Mouse (Mus musculus) neural tube, embryonic 13.5 days (tissue): ENCODE results near the gene Caprin1. TPM values are rescaled to one million over a fixed set of nuclear protein-coding genes. Genes with fewer than 3 reads are reported as not detected.

ENCODE experiments used
- ATAC-seq: fragments of 200-750 bp; cut with Nextera tagmentation; 2 replicates; pipeline ENCODE4 v1.8.0; 2017; ENCODE audit warnings: low read depth, mild to moderate bottlenecking, moderate TSS enrichment, moderate library complexity
- H3K27ac ChIP-seq: fragments of 300-500 bp; sonication (generic); replicated peaks from 2 replicates; pipeline ENCODE4 v1.5.1; 2015; ENCODE audit warnings: moderate library complexity, mild to moderate bottlenecking, inconsistent platforms
- H3K27me3 ChIP-seq: fragments of 300-500 bp; sonication (generic); 2 replicates; pipeline ENCODE4 v1.6.1; 2015; ENCODE audit warnings: mild to moderate bottlenecking, inconsistent platforms
- H3K36me3 ChIP-seq: fragments of 300-500 bp; sonication (generic); 2 replicates; pipeline ENCODE4 v1.6.1; 2015; ENCODE audit warnings: mild to moderate bottlenecking, inconsistent platforms
- H3K4me1 ChIP-seq: fragments of 300-500 bp; sonication (generic); replicated peaks from 2 replicates; pipeline ENCODE4 v1.6.1; 2015; ENCODE audit warnings: inconsistent platforms
- H3K4me2 ChIP-seq: fragments of 300-500 bp; sonication (generic); 2 replicates; pipeline ENCODE4 v1.6.1; 2015; ENCODE audit warnings: inconsistent platforms, mild to moderate bottlenecking, moderate library complexity
- H3K4me3 ChIP-seq: fragments of 300-500 bp; sonication (generic); 2 replicates; pipeline ENCODE4 v1.5.1; 2015; ENCODE audit warnings: mild to moderate bottlenecking, inconsistent platforms
- H3K9ac ChIP-seq: fragments of 300-500 bp; sonication (generic); 2 replicates; pipeline ENCODE4 v1.6.1; 2015; ENCODE audit warnings: moderate library complexity, mild to moderate bottlenecking, inconsistent platforms
- H3K9me3 ChIP-seq: fragments of 300-500 bp; sonication (generic); 2 replicates; pipeline ENCODE4 v1.6.1; 2016; ENCODE audit warnings: inconsistent platforms
- WGBS: fragments of 180-500 bp; shearing (Covaris S2); methylation state at CpG from one replicate; pipeline ENCODE4 v1.1.7; 2015; 5-methylcytosine and 5-hydroxymethylcytosine counted together
- polyA plus RNA-seq: library from polyadenylated mRNA; unstranded; fragments of >200 nt; fragmentation: Nextera tagmentation; extraction: Ambion mirVana; gene quantifications from 2 replicates; pipeline ENCODE4 v1.2.1, GENCODE M21; 2015

Gene Caprin1
- 412 and 425 TPM in 2 replicates for polyA plus RNA-seq

- under 1% methylated on average over 33 of the region's 33 CpGs for WGBS
- Histone ChIP-seq H3K9me3 (no peaks in the 10 kb centered on the region), H3K4me1 (peaks cover 32% of the 10 kb centered on the region), H3K27me3 (no peaks in the 10 kb centered on the region), H3K4me3 (peak within 1 kb of the TSS; percentile 79), H3K4me2 (peak within 1 kb of the TSS; percentile 64), H3K27ac (peak within 1 kb of the TSS; percentile 100), H3K36me3 (peaks cover 13% of the 10 kb centered on the region), H3K9ac (peak within 1 kb of the TSS; percentile 96)
- ATAC-seq = peak; percentile 95
Observed at GRCm38 (mm10) chr2:103797491-103798009, at the start of gene Caprin1. Gene Caprin1, minus strand, starts transcription at chr2:103797649.

GRCm38 (mm10) chr2:103846875-103847274, 49.4 kb upstream of the Caprin1 start:
- Histone ChIP-seq H3K36me3 (no peaks in the 10 kb centered on the region), H3K4me2 (no peak overlapping the region), H3K4me3 (no peak overlapping the region), H3K4me1 (no peaks in the 10 kb centered on the region), H3K9me3 (no peaks in the 10 kb centered on the region), H3K27ac (no peak overlapping the region), H3K9ac (no peak overlapping the region), H3K27me3 (no peaks in the 10 kb centered on the region)
- no peak for ATAC-seq
- 94% methylated on average over 1 of the region's 1 CpGs for WGBS

- no peak for ATAC-seq
- Histone ChIP-seq H3K4me1 (no peaks in the 10 kb centered on the region), H3K4me3 (no peak overlapping the region), H3K4me2 (no peak overlapping the region), H3K9me3 (no peaks in the 10 kb centered on the region), H3K27ac (no peak overlapping the region), H3K36me3 (no peaks in the 10 kb centered on the region), H3K9ac (no peak overlapping the region), H3K27me3 (no peaks in the 10 kb centered on the region)
- 89% methylated on average over 4 of the region's 4 CpGs for WGBS
Observed at GRCm38 (mm10) chr2:103846271-103846670, 48.8 kb upstream of the Caprin1 start.

DNA sequence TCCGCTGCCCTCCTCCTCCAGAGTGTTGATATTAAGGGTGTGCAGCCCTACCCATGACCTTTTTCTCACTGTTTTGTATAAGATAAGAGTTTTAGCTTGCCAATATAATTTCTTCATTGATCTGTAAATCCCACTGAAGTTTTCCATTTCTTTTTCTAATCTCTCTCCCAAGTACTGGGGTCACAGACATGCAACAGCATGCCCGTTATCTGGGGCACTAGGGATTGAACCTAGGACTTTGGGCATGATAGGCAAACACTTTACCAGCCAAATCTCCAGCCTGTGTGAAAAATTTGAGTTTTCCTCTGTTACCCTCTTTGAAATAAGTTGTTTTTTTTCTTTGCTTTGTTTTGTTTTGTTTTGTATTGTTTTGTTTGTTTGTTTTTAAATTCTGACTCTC, 46.6 kb upstream of the Caprin1 start:
- H3K4me2 ChIP-seq = no peak overlapping the region

DNA sequence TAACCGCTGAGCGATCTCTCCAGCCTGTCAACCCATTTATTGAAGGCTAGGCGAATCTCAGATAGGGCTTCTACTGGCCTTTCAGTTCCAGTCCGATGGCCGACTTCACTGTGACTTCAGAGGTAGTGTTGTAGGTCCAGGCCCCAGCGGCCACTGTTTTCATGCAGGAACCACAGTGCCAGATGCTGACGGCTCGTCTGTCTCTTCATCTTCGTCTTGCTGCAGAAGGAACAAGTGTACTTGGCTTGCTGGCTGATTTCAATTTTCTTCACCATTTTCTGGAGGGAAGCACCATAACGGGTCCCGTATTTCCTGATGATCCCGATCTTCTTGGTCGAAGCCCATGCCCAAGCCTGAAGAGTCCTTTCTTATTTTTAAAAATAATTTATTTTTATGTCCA, 45.9 kb upstream of the Caprin1 start:
- Histone ChIP-seq H3K27ac (no peak overlapping the region), H3K4me3 (no peak overlapping the region), H3K4me2 (no peak overlapping the region), H3K9ac (no peak overlapping the region), H3K9me3 (no peaks in the 10 kb centered on the region), H3K4me1 (no peaks in the 10 kb centered on the region), H3K27me3 (no peaks in the 10 kb centered on the region), H3K36me3 (no peaks in the 10 kb centered on the region)
- ATAC-seq = no peak
- 92% methylated on average over 13 of the region's 13 CpGs for WGBS

More for the DNA sequence above, 46.6 kb upstream of the Caprin1 start:
- ATAC-seq = no peak
- Histone ChIP-seq H3K36me3 (no peaks in the 10 kb centered on the region), H3K27me3 (no peaks in the 10 kb centered on the region), H3K4me1 (no peaks in the 10 kb centered on the region), H3K27ac (no peak overlapping the region), H3K9ac (no peak overlapping the region), H3K9me3 (no peaks in the 10 kb centered on the region), H3K4me3 (no peak overlapping the region)
- 91% methylated on average over 2 of the region's 2 CpGs for WGBS

DNA sequence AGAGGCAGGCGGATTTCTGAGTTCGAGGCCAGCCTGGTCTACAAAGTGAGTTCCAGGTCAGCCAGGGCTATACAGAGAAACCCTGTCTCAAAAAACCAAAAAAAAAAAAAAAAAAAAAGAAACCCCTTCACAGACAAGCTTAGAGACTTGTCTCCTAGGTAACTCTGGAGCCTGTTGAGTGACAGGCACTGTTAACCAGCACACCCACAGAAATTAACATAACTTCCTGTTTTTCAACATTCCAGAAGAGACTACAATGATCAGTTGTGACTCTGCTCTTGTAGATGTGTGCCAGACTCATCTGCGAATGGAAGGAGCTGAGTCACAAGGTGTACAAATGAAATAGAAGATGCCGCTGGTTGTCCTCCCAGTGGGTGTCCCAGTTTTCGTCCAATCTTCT, 44.9 kb upstream of the Caprin1 start:
- H3K4me2 ChIP-seq = no peak overlapping the region
- no peaks in the 10 kb centered on the region for H3K36me3 ChIP-seq
- H3K4me1 ChIP-seq = no peaks in the 10 kb centered on the region
- no peak overlapping the region for H3K4me3 ChIP-seq
- no peak overlapping the region for H3K27ac ChIP-seq
- WGBS = 93% methylated on average over 5 of the region's 5 CpGs
- no peak overlapping the region for H3K9ac ChIP-seq
- ATAC-seq = no peak
- H3K9me3 ChIP-seq = no peaks in the 10 kb centered on the region
- H3K27me3 ChIP-seq = no peaks in the 10 kb centered on the region

DNA sequence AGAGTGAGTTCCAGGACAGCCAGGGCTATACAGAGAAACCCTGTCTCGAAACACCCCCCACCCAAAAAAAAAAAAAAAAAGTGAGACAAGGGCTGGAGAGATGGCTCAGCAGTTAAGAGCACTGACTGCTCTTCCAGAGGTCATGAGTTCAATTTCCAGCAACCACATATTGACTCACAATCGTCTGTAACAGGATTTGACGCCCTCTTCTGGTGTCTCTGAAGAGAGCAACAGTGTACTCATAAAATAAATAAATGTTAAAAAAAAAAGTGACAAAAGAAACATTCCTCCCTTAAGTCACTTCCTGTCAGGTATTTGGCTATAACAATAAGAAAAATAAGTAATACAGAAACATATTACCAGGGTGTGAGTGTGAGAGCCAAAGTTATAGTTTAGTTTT, 41.0 kb upstream of the Caprin1 start:
- 66% methylated on average over 3 of the region's 3 CpGs for WGBS
- no peaks in the 10 kb centered on the region for H3K9me3 ChIP-seq
- no peak overlapping the region for H3K27ac ChIP-seq
- H3K4me1 ChIP-seq = 0 out of 2 replicates have a peak, but pooled peaks cover 5% of the 10 kb centered on the region
- H3K4me3 ChIP-seq = no peak overlapping the region
- H3K9ac ChIP-seq = no peak overlapping the region
- H3K4me2 ChIP-seq = no peak overlapping the region
- no peak for ATAC-seq
- no peaks in the 10 kb centered on the region for H3K27me3 ChIP-seq
- no peaks in the 10 kb centered on the region for H3K36me3 ChIP-seq

DNA sequence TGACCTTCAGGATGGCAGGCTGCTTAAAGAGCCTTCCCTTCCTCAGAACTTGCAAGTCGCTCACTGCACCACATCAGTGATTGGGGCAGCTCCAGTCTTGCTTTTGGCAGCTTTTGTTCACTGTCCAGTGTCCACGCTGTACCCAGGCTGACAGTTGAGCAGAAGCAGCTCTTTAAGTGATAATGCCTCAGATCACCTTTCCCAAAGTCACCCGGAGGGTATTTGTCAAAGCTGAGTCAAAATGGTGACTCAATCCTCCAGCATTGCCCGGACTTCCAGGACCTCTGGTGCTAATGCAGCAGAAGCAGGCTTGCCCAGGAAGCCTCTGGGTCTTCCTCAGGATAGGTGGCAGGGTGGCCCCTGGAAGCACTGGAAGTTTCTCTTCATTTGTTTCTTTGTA, 39.7 kb upstream of the Caprin1 start:
- H3K36me3 ChIP-seq = no peaks in the 10 kb centered on the region
- H3K27ac ChIP-seq = no peak overlapping the region
- H3K4me2 ChIP-seq = no peak overlapping the region
- H3K9me3 ChIP-seq = no peaks in the 10 kb centered on the region
- ATAC-seq = no peak
- no peaks in the 10 kb centered on the region for H3K27me3 ChIP-seq
- 0 out of 2 replicates have a peak, but pooled peaks cover 5% of the 10 kb centered on the region for H3K4me1 ChIP-seq
- H3K4me3 ChIP-seq = no peak overlapping the region
- no peak overlapping the region for H3K9ac ChIP-seq
- WGBS = 94% methylated on average over 4 of the region's 4 CpGs

DNA sequence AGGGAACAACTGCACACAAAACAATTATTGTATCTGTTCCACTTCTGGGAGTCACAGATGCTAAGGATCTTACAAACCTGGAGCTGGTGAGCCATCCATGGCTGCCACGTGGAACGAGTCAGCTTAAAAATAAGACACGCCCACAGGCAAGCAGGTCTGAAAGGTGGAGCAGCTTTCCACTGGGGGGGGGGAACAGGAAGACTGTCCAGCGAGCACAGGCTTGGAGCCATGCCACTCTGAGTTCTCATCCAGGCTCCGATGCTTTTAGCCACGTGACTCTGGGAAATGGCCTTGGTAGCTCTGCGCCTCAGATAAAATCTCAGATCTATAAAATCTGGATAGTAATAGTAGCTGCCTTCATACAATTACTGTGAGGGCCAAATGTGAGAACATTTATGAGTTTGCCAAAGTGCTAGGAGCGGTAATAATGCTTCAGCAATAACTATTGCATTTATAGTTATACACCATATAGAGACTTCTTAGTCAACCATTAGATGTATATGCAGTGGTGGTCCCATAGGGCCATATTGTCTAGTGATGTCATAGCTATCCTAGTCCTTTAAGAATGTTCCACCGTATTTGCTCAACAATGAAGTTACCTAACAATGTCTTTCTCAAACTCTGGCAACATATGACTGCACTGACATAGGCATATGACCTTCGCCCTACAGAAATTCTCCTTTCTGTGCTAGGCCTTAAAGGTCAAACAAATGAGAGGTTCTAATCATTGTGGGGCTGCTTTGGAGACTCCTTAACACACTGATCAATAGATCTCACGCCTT, 38.4 kb upstream of the Caprin1 start:
- WGBS = 81% methylated on average over 11 of the region's 11 CpGs
- no peak for ATAC-seq
- H3K27ac ChIP-seq = no peak overlapping the region
- no peak overlapping the region for H3K4me2 ChIP-seq
- no peak overlapping the region for H3K9ac ChIP-seq
- no peaks in the 10 kb centered on the region for H3K9me3 ChIP-seq
- H3K27me3 ChIP-seq = no peaks in the 10 kb centered on the region
- H3K36me3 ChIP-seq = no peaks in the 10 kb centered on the region
- H3K4me3 ChIP-seq = no peak overlapping the region
- 0 out of 2 replicates have a peak, but pooled peaks cover 5% of the 10 kb centered on the region for H3K4me1 ChIP-seq

DNA sequence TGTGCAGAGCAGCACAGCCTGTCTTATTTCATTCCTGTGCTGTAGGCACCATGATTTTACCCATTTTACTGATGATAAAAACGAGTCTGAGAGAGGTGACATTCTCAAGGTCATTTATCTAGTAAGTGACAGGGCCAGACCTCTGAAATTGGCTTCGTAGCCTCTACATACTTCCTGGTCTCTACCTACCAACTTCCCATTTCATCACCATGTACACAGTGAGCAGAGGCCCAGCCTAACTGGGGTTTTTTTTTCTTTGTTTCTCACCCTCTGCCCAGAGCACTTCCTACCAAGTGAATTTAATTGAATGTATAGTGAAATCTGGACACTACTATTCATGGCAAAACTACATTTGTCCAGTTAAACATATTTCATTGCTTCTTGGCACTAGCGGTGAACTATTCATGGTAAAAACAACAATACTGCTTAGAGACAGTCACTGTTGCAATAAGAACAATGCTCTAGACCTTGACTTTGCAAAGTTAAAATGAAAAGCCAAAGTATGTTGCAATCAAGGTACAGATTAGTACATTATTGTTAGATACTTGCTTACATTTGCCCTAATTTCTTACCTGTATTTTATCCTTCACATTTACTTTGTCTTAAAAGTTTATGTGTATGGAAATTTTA, 36.5 kb upstream of the Caprin1 start:
- H3K9ac ChIP-seq = no peak overlapping the region

DNA sequence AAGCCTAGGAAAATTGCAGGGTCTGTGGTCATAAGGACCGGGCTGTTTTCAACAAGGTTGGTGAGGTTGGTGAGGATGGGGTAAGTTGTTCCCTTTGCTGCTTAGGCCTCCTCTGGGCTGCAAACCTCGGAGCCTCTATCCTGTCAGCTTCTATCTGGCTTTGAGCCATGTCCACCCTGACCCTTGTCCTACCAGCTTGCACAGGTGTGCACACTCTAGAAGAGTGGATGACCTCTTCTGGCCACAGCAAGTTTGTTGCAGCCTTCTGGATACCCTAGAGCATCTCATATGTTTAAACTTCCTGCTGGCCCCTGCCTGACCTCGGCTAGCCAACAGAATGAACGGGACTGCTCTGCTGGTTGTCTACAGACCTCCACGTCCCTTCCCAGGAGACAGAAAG, 35.5 kb upstream of the Caprin1 start:
- Histone ChIP-seq H3K27me3 (no peaks in the 10 kb centered on the region), H3K4me3 (no peak overlapping the region), H3K9me3 (no peaks in the 10 kb centered on the region), H3K4me2 (no peak overlapping the region), H3K27ac (no peak overlapping the region), H3K36me3 (no peaks in the 10 kb centered on the region), H3K9ac (no peak overlapping the region), H3K4me1 (0 out of 2 replicates have a peak, but pooled peaks cover 5% of the 10 kb centered on the region)
- ATAC-seq = no peak
- 80% methylated on average over 5 of the region's 5 CpGs for WGBS

More for the DNA sequence above, 36.5 kb upstream of the Caprin1 start:
- no peak for ATAC-seq
- Histone ChIP-seq H3K4me1 (0 out of 2 replicates have a peak, but pooled peaks cover 5% of the 10 kb centered on the region), H3K9me3 (no peaks in the 10 kb centered on the region), H3K36me3 (no peaks in the 10 kb centered on the region), H3K4me3 (no peak overlapping the region), H3K4me2 (no peak overlapping the region), H3K27ac (no peak overlapping the region), H3K27me3 (no peaks in the 10 kb centered on the region)
- 74% methylated on average over 3 of the region's 3 CpGs for WGBS

DNA sequence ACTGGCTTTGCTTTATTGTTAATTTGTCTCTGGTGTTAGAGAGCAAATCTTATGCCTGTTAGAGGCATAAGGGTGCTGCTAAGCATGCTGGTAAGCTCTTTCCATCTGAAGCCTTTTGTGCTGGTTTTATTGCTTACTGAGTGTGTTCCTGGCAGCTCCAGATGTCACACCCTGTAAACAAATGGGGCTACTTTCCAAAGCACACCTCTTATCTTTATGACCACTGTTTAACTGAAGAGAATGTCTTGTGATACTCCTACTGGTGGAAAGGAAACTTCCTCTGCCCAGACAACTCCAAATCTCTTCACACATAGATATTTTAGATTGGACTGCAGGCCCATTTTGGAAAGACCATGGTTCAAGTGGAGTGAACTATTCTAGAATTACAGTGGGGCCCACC, 31.5 kb upstream of the Caprin1 start:
- Histone ChIP-seq H3K27me3 (no peaks in the 10 kb centered on the region), H3K27ac (no peak overlapping the region), H3K36me3 (no peaks in the 10 kb centered on the region), H3K9me3 (no peaks in the 10 kb centered on the region), H3K9ac (no peak overlapping the region), H3K4me1 (no peaks in the 10 kb centered on the region), H3K4me2 (no peak overlapping the region), H3K4me3 (no peak overlapping the region)
- ATAC-seq = no peak
